Mouse (Mus musculus) cortical plate, adult 2 months (tissue): ENCODE results near the gene Scamp2.

Source experiments
- CTCF ChIP-seq: fragments of 200-500 bp; IDR thresholded peaks from 2 replicates; pipeline ENCODE4 v1.5.1; 2011; ENCODE audit warnings: mild to moderate bottlenecking, control low read depth, low read length; ENCODE audit not compliant: insufficient read depth; ENCODE audit errors: extremely low read depth
- POLR2A ChIP-seq: fragments of 200-500 bp; IDR thresholded peaks from 2 replicates; pipeline ENCODE4 v1.6.1; 2011; ENCODE audit warnings: mild to moderate bottlenecking, low read length, control low read depth; ENCODE audit not compliant: insufficient read depth; ENCODE audit errors: extremely low read depth

- TF ChIP-seq CTCF (no peak), POLR2A (peak; percentile 88)
Observed at GRCm38 (mm10) chr9:57552139-57552887, 8.4 kb upstream of the Scamp2 start, which contains the start of gene Mpi.
